Mouse (Mus musculus): ENCODE measurements around the gene Gucy2f. TPM values are rescaled to one million over a fixed set of nuclear protein-coding genes. Genes with fewer than 3 reads are reported as not detected.

Gene Gucy2f
- polyA plus RNA-seq, 1 experiment from 2014 or later: 0.03 TPM

- Histone ChIP-seq H3K4me2 (ENCODE audit: low read depth, low read length, severe bottlenecking) (no peak overlapping the region), H3K36me3 (ENCODE audit: control insufficient read depth, insufficient read depth, low read length) (no peaks in the 10 kb centered on the region), H3K27me3 (ENCODE audit: control insufficient read depth, insufficient read depth, low read length) (0 out of 2 replicates have a peak, but pooled peaks cover 2% of the 10 kb centered on the region), H3K4me3 (ENCODE audit: low read depth, low read length) (no peak overlapping the region), H3K4me1 (replicated peaks; ENCODE audit: control insufficient read depth, insufficient read depth, low read length) (no peaks in the 10 kb centered on the region), H3K27ac (ENCODE audit: low read depth, low read length) (no peak overlapping the region), H3K9ac (ENCODE audit: low read length) (no peak overlapping the region), H3K9me3 (ENCODE audit: control insufficient read depth, low read length) (no peaks in the 10 kb centered on the region)
- WGBS: 12% methylated on average over 3 of the region's 3 CpGs
- ATAC-seq (replicated peaks; ENCODE audit: low FRiP score) (no peak), DNase-seq (ENCODE audit: low spot score) (no peak)
Observed at GRCm38 (mm10) chrX:142200295-142200694, 3.6 kb upstream of the Gucy2f start.

GRCm38 (mm10) chrX:142195551-142195950, 1.2 kb downstream of the Gucy2f start:
- H3K4me1 ChIP-seq (replicated peaks; ENCODE audit: control insufficient read depth, insufficient read depth, low read length): no peaks in the 10 kb centered on the region
- 85% methylated on average over 1 of the region's 1 CpGs for WGBS
- no peaks in the 10 kb centered on the region for H3K36me3 ChIP-seq (ENCODE audit: control insufficient read depth, insufficient read depth, low read length)
- 0 out of 2 replicates have a peak, but pooled peaks cover 2% of the 10 kb centered on the region for H3K27me3 ChIP-seq (ENCODE audit: control insufficient read depth, insufficient read depth, low read length)
- H3K4me3 ChIP-seq (ENCODE audit: low read depth, low read length): no peak overlapping the region
- H3K9ac ChIP-seq (ENCODE audit: low read length): no peak overlapping the region
- H3K27ac ChIP-seq (ENCODE audit: low read depth, low read length): no peak overlapping the region
- no peaks in the 10 kb centered on the region for H3K9me3 ChIP-seq (ENCODE audit: control insufficient read depth, low read length)
- ATAC-seq (replicated peaks; ENCODE audit: low FRiP score) (no peak), DNase-seq (ENCODE audit: low spot score) (no peak)
- H3K4me2 ChIP-seq (ENCODE audit: low read depth, low read length, severe bottlenecking): no peak overlapping the region

GRCm38 (mm10) chrX:142194420-142194819, 2.3 kb downstream of the Gucy2f start:
- H3K36me3 ChIP-seq (ENCODE audit: control insufficient read depth, insufficient read depth, low read length): no peaks in the 10 kb centered on the region
- H3K9me3 ChIP-seq (ENCODE audit: control insufficient read depth, low read length): no peaks in the 10 kb centered on the region
- DNase-seq (ENCODE audit: low spot score): no peak
- H3K4me1 ChIP-seq (replicated peaks; ENCODE audit: control insufficient read depth, insufficient read depth, low read length): no peaks in the 10 kb centered on the region
- H3K27ac ChIP-seq (ENCODE audit: low read depth, low read length): no peak overlapping the region
- ATAC-seq (replicated peaks; ENCODE audit: low FRiP score): no peak
- WGBS: 67% methylated on average over 6 of the region's 6 CpGs
- H3K9ac ChIP-seq (ENCODE audit: low read length): no peak overlapping the region
- H3K4me3 ChIP-seq (ENCODE audit: low read depth, low read length): no peak overlapping the region
- peaks cover 2% of the 10 kb centered on the region; the same call in 1 of the 2 replicates for H3K27me3 ChIP-seq (ENCODE audit: control insufficient read depth, insufficient read depth, low read length)
- no peak overlapping the region for H3K4me2 ChIP-seq (ENCODE audit: low read depth, low read length, severe bottlenecking)

- peaks cover 2% of the 10 kb centered on the region; the same call in 1 of the 2 replicates for H3K27me3 ChIP-seq (ENCODE audit: control insufficient read depth, insufficient read depth, low read length)
- WGBS: 75% methylated on average over 2 of the region's 2 CpGs
Observed at GRCm38 (mm10) chrX:142190355-142190754, 6.4 kb downstream of the Gucy2f start.

GRCm38 (mm10) chrX:142189023-142189703, 7.6 kb downstream of the Gucy2f start:
- ATAC-seq (replicated peaks; ENCODE audit: low FRiP score) (peak; percentile 78), DNase-seq (ENCODE audit: low spot score) (peak; percentile 68)
- H3K27ac ChIP-seq (ENCODE audit: low read depth, low read length): no peak overlapping the region
- no peak overlapping the region for H3K4me3 ChIP-seq (ENCODE audit: low read depth, low read length)
- 0 out of 2 replicates have a peak overlapping the region, but pooled peaks have one; percentile 11 for H3K4me2 ChIP-seq (ENCODE audit: low read depth, low read length, severe bottlenecking)
- H3K9ac ChIP-seq (ENCODE audit: low read length): no peak overlapping the region
- WGBS: 30% methylated on average over 22 of the region's 22 CpGs
- peaks cover 2% of the 10 kb centered on the region; the same call in 1 of the 2 replicates for H3K27me3 ChIP-seq (ENCODE audit: control insufficient read depth, insufficient read depth, low read length)
- no peaks in the 10 kb centered on the region for H3K4me1 ChIP-seq (replicated peaks; ENCODE audit: control insufficient read depth, insufficient read depth, low read length)
- H3K9me3 ChIP-seq (ENCODE audit: control insufficient read depth, low read length): no peaks in the 10 kb centered on the region
- H3K36me3 ChIP-seq (ENCODE audit: control insufficient read depth, insufficient read depth, low read length): no peaks in the 10 kb centered on the region

More at GRCm38 (mm10) chrX:142190355-142190754, 6.4 kb downstream of the Gucy2f start:
- DNase-seq (ENCODE audit: low spot score): no peak
- Histone ChIP-seq H3K4me2 (ENCODE audit: low read depth, low read length, severe bottlenecking) (no peak overlapping the region), H3K4me1 (replicated peaks; ENCODE audit: control insufficient read depth, insufficient read depth, low read length) (no peaks in the 10 kb centered on the region), H3K4me3 (ENCODE audit: low read depth, low read length) (no peak overlapping the region), H3K27ac (ENCODE audit: low read depth, low read length) (no peak overlapping the region), H3K36me3 (ENCODE audit: control insufficient read depth, insufficient read depth, low read length) (no peaks in the 10 kb centered on the region), H3K9me3 (ENCODE audit: control insufficient read depth, low read length) (no peaks in the 10 kb centered on the region), H3K9ac (ENCODE audit: low read length) (no peak overlapping the region)
- ATAC-seq (replicated peaks; ENCODE audit: low FRiP score): no peak

- no peak overlapping the region for H3K9ac ChIP-seq (ENCODE audit: low read length)
- H3K36me3 ChIP-seq (ENCODE audit: control insufficient read depth, insufficient read depth, low read length): no peaks in the 10 kb centered on the region
- H3K4me2 ChIP-seq (ENCODE audit: low read depth, low read length, severe bottlenecking): no peak overlapping the region
- DNase-seq (ENCODE audit: low spot score) (no peak), ATAC-seq (replicated peaks; ENCODE audit: low FRiP score) (no peak)
- H3K4me3 ChIP-seq (ENCODE audit: low read depth, low read length): no peak overlapping the region
- H3K27ac ChIP-seq (ENCODE audit: low read depth, low read length): no peak overlapping the region
- 74% methylated on average over 2 of the region's 2 CpGs for WGBS
- no peaks in the 10 kb centered on the region for H3K9me3 ChIP-seq (ENCODE audit: control insufficient read depth, low read length)
- peaks cover 3% of the 10 kb centered on the region for H3K27me3 ChIP-seq (ENCODE audit: control insufficient read depth, insufficient read depth, low read length)
- no peaks in the 10 kb centered on the region for H3K4me1 ChIP-seq (replicated peaks; ENCODE audit: control insufficient read depth, insufficient read depth, low read length)
Observed at GRCm38 (mm10) chrX:142182026-142182425, 14.7 kb downstream of the Gucy2f start.

GRCm38 (mm10) chrX:142176981-142177380, 19.8 kb downstream of the Gucy2f start:
- DNase-seq (ENCODE audit: low spot score) (no peak), ATAC-seq (replicated peaks; ENCODE audit: low FRiP score) (no peak)
- no peak overlapping the region for H3K27ac ChIP-seq (ENCODE audit: low read depth, low read length)
- H3K36me3 ChIP-seq (ENCODE audit: control insufficient read depth, insufficient read depth, low read length): no peaks in the 10 kb centered on the region
- H3K4me1 ChIP-seq (replicated peaks; ENCODE audit: control insufficient read depth, insufficient read depth, low read length): no peaks in the 10 kb centered on the region
- no peak overlapping the region for H3K4me2 ChIP-seq (ENCODE audit: low read depth, low read length, severe bottlenecking)
- H3K4me3 ChIP-seq (ENCODE audit: low read depth, low read length): no peak overlapping the region
- H3K9ac ChIP-seq (ENCODE audit: low read length): no peak overlapping the region
- no peaks in the 10 kb centered on the region for H3K9me3 ChIP-seq (ENCODE audit: control insufficient read depth, low read length)
- peaks cover 5% of the 10 kb centered on the region for H3K27me3 ChIP-seq (ENCODE audit: control insufficient read depth, insufficient read depth, low read length)

- peak; percentile 65; the same call in 1 of the 2 replicates for ATAC-seq (replicated peaks; ENCODE audit: low FRiP score)
- Histone ChIP-seq H3K36me3 (ENCODE audit: control insufficient read depth, insufficient read depth, low read length) (no peaks in the 10 kb centered on the region), H3K27me3 (ENCODE audit: control insufficient read depth, insufficient read depth, low read length) (no peaks in the 10 kb centered on the region; the same call in 1 of the 2 replicates), H3K9ac (ENCODE audit: low read length) (no peak overlapping the region), H3K4me1 (replicated peaks; ENCODE audit: control insufficient read depth, insufficient read depth, low read length) (no peaks in the 10 kb centered on the region), H3K9me3 (ENCODE audit: control insufficient read depth, low read length) (no peaks in the 10 kb centered on the region), H3K27ac (ENCODE audit: low read depth, low read length) (no peak overlapping the region), H3K4me2 (ENCODE audit: low read depth, low read length, severe bottlenecking) (no peak overlapping the region), H3K4me3 (ENCODE audit: low read depth, low read length) (no peak overlapping the region)
- DNase-seq (ENCODE audit: low spot score): no peak
Observed at GRCm38 (mm10) chrX:142115779-142116178, 81.0 kb downstream of the Gucy2f start.

GRCm38 (mm10) chrX:142111236-142111635, 85.5 kb downstream of the Gucy2f start:
- 65% methylated on average over 6 of the region's 6 CpGs for WGBS
- Histone ChIP-seq H3K9me3 (ENCODE audit: control insufficient read depth, low read length) (no peaks in the 10 kb centered on the region), H3K9ac (ENCODE audit: low read length) (no peak overlapping the region), H3K4me1 (replicated peaks; ENCODE audit: control insufficient read depth, insufficient read depth, low read length) (no peaks in the 10 kb centered on the region), H3K27me3 (ENCODE audit: control insufficient read depth, insufficient read depth, low read length) (peaks cover 7% of the 10 kb centered on the region; the same call in 1 of the 2 replicates), H3K27ac (ENCODE audit: low read depth, low read length) (no peak overlapping the region), H3K4me3 (ENCODE audit: low read depth, low read length) (no peak overlapping the region), H3K4me2 (ENCODE audit: low read depth, low read length, severe bottlenecking) (no peak overlapping the region), H3K36me3 (ENCODE audit: control insufficient read depth, insufficient read depth, low read length) (no peaks in the 10 kb centered on the region)
- DNase-seq (ENCODE audit: low spot score) (no peak), ATAC-seq (replicated peaks; ENCODE audit: low FRiP score) (no peak)
